Mouse (Mus musculus) thymus, adult 2 months (tissue): Measurements from ENCODE around the gene Dennd6b. TPM values are rescaled to one million over a fixed set of nuclear protein-coding genes. Genes with fewer than 3 reads are reported as not detected.
A peak's percentile ranks its signal among the peaks of the same experiment; 100 is the strongest.

Source experiments
- DNase-seq: peaks from one replicate; pipeline ENCODE4 v3.0.0; 2021
- H3K27ac ChIP-seq: fragments of 200-500 bp; 2 replicates; pipeline ENCODE4 v1.5.1; 2012; ENCODE audit warnings: low read length, control low read depth; ENCODE audit not compliant: control insufficient read depth, insufficient read depth
- H3K27me3 ChIP-seq: fragments of 200-500 bp; 2 replicates; pipeline ENCODE4 v1.6.1; 2012; ENCODE audit warnings: mild to moderate bottlenecking, low read length, moderate library complexity, mixed read lengths; ENCODE audit not compliant: control insufficient read depth, insufficient read depth
- H3K36me3 ChIP-seq: fragments of 200-500 bp; 2 replicates; pipeline ENCODE4 v1.6.1; 2012; ENCODE audit warnings: mild to moderate bottlenecking, low read length, moderate library complexity; ENCODE audit not compliant: control insufficient read depth, insufficient read depth
- H3K4me1 ChIP-seq: fragments of 200-500 bp; replicated peaks from 2 replicates; pipeline ENCODE4 v1.6.1; 2012; ENCODE audit warnings: low read length; ENCODE audit not compliant: control insufficient read depth, insufficient read depth
- H3K4me3 ChIP-seq: fragments of 200-500 bp; 2 replicates; pipeline ENCODE4 v1.5.1; 2012; ENCODE audit warnings: mild to moderate bottlenecking, low read length, control low read depth, moderate library complexity; ENCODE audit not compliant: control insufficient read depth, insufficient read depth
- CTCF ChIP-seq: fragments of 200-500 bp; IDR thresholded peaks from 2 replicates; pipeline ENCODE4 v1.5.1; 2012; ENCODE audit warnings: mild to moderate bottlenecking, control low read depth, low read length, moderate library complexity, borderline replicate concordance; ENCODE audit not compliant: control insufficient read depth, poor library complexity, insufficient read depth; ENCODE audit errors: extremely low read depth
- POLR2A ChIP-seq: fragments of 200-500 bp; IDR thresholded peaks from 2 replicates; pipeline ENCODE4 v1.6.1; 2012; ENCODE audit warnings: mild to moderate bottlenecking, low read length, control low read depth, moderate library complexity; ENCODE audit not compliant: control insufficient read depth, poor library complexity, insufficient read depth; ENCODE audit errors: extremely low read depth
- WGBS: fragments of 180-500 bp; shearing (Covaris S2); methylation state at CpG from one replicate; pipeline ENCODE4 v1.1.7; 2018; 5-methylcytosine and 5-hydroxymethylcytosine counted together
- polyA plus RNA-seq: library from polyadenylated mRNA; depleted of rRNA; stranded (reverse); fragments of >200 nt; gene quantifications from 2 replicates; pipeline ENCODE4 v1.2.3, GENCODE M21; 2012

The Dennd6b gene
- polyA plus RNA-seq, 1 experiment: 50.1 TPM

DNA sequence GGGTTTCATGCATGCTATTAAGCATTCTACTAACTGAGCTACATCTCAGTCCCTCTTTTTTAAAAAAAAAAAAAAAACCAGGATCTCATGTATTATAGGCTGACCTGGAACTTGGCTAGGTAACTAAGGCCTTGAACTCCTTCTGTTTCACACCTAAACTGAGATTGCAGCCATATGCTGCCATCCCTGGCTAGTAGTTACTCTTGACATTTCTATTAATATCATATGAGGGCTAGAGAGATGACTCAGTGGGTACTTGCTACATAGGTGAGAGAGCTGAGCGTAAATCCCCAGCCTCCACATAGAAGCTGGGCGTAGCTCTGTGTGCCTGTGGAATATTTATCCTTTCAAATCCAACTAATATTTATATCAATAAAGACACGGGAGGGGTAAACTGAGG, 18.7 kb upstream of the Dennd6b start:
- no peak overlapping the region for H3K4me3 ChIP-seq
- H3K27ac ChIP-seq: no peak overlapping the region
- TF ChIP-seq POLR2A (no peak), CTCF (no peak)
- over 99% methylated on average over 3 of the region's 3 CpGs for WGBS
- no peak for DNase-seq
- H3K27me3 ChIP-seq: no peaks in the 10 kb centered on the region
- H3K4me1 ChIP-seq: peaks cover 14% of the 10 kb centered on the region
- peaks cover 3% of the 10 kb centered on the region; the same call in 1 of the 2 replicates for H3K36me3 ChIP-seq

DNA sequence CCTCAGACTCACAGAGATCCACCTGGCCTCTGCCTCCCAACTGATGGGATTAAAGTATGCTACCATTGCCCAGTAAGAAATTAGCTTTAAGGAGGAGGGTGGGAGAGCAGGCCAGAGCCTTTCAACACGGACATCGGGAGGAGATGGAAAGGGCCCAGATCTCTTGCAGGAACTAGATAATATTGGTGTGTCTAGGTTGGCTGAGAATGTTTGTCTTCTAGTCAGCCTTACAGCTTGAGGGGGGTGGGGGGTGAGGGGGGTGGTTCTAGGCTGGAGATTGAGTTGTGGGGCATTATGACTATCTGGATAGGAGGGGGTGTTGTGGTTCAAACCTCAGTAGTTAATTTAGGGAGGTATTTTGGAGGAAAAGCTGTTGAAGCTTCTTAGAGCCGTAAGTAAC, 17.2 kb upstream of the Dennd6b start:
- H3K36me3 ChIP-seq: peaks cover 3% of the 10 kb centered on the region; the same call in 1 of the 2 replicates
- no peak for DNase-seq
- no peak overlapping the region for H3K27ac ChIP-seq
- H3K4me3 ChIP-seq: no peak overlapping the region
- H3K27me3 ChIP-seq: no peaks in the 10 kb centered on the region
- TF ChIP-seq POLR2A: no peak
- no peak for TF ChIP-seq CTCF
- 98% methylated on average over 3 of the region's 3 CpGs for WGBS
- H3K4me1 ChIP-seq: peaks cover 14% of the 10 kb centered on the region

DNA sequence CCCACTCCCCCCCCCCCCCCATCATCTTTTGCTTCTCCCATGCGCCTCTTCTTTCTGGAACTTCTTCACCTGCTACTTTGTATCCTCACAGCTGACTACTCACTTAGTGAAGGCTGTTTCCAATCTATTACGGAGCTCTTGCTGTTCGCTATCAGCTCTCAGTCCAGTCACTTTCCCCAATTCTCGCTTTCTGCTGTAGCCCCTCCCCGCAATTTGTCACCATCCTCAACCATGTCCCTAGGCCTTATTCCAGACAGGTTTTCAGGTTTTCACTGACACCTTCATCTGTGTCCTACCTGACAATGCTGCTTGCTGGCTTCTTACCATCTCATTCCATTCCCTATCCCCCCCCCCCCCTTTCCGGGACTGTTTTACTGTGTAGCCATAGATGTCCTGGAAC, 16.2 kb upstream of the Dennd6b start:
- peaks cover 14% of the 10 kb centered on the region for H3K4me1 ChIP-seq
- no peak overlapping the region for H3K27ac ChIP-seq
- peaks cover 3% of the 10 kb centered on the region; the same call in 1 of the 2 replicates for H3K36me3 ChIP-seq
- H3K4me3 ChIP-seq: peak overlapping the region; percentile 93; the same call in 1 of the 2 replicates
- WGBS: 97% methylated on average over 6 of the region's 6 CpGs
- H3K27me3 ChIP-seq: no peaks in the 10 kb centered on the region
- TF ChIP-seq POLR2A (no peak), CTCF (no peak)
- DNase-seq: no peak

DNA sequence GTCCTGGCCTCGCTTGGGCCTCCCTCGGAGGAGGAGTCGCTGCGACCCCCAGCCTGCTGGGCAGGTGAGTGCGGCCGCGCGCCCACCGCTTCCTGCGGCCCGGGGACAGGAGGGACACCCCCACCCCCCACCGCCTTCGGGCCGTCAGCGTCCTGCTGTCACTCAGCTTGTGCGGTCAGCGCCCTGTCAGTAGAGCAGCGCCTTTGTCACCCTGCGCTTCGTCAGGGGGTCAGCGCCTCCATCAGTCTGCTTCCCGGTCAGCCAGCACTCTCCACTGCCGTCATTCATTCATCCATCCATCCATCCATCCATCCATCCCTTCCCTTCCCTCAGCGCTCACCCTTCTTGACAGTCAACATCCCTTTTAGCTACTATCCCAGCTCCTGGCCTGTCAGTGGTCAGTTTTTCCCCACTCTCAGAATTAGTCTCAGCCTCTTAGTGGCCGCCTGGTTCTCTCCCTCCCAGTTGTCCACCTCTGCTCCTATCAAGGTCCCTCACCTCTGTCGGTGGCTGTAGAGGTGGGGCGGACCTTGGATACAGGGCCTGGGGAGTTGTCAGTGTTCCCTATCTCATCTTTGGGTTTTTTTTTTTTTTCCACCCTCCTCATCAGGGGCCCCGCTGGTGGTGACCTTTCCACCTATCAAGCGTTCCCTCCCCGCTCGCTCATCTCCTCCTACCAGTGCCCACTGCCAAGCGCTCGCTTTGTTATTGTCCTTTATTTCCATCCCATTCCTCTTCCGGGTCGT, 15.6 kb upstream of the Dennd6b start:
- Histone ChIP-seq H3K4me3 (peak overlapping the region; percentile 93), H3K27ac (no peak overlapping the region), H3K36me3 (peaks cover 3% of the 10 kb centered on the region; the same call in 1 of the 2 replicates), H3K4me1 (peaks cover 14% of the 10 kb centered on the region), H3K27me3 (no peaks in the 10 kb centered on the region)
- WGBS: 18% methylated on average over 35 of the region's 35 CpGs
- TF ChIP-seq CTCF (no peak), POLR2A (no peak)
- DNase-seq: peak; percentile 14

DNA sequence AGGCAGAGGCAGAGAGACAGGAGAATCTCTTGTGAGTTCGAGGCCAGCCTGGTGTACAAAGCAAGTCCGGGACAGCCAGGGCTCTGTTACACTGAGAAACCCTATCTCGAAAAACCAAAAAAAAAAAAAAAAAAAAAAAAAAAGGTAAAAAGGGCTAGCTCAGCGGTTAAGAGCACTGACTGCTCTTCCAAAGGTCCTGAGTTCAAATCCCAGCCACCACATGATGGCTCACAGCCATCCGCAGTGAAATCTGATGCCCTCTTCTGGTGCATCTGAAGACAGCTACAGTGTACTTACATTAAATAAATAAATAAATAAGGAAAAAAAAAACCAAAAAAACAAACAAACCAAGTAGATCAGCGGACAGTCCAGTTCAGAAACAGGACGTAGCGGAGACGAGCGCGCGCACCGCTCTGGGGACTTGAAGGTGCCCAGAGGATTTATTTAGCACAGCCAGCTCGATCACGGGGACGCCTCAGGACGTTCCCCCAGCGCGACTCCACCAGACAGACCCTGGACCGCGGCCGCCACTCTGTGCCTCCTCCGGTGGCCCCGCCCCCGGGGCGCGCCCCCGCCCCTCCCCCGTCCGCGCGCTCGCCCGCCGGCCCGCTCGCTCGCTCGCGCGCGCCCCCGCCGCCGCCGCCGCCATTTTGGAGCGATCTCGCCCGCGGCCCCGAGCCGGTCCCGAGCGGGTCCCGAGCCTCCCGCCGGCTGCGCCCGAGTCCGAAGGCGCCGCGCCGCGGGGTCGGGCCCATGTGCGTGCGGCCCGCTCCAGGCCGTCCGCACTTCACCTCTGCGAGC, 14.8 kb upstream of the Dennd6b start, which contains the start of gene Ppp6r2:
Ppp6r2 (plus strand) TSS at position 639 of the 801 bp plus-strand sequence.
- peaks cover under 1% of the 10 kb centered on the region; the same call in 1 of the 2 replicates for H3K36me3 ChIP-seq
- H3K27me3 ChIP-seq: no peaks in the 10 kb centered on the region
- TF ChIP-seq POLR2A (peak; percentile 83), CTCF (no peak)
- WGBS: 6% methylated on average over 45 of the region's 73 CpGs
- DNase-seq: peak; percentile 78
- peak within 1 kb of the TSS; percentile 93 for H3K4me3 ChIP-seq
- H3K27ac ChIP-seq: peak within 1 kb of the TSS; percentile 41; the same call in 1 of the 2 replicates
- peaks cover 14% of the 10 kb centered on the region for H3K4me1 ChIP-seq
